Mouse (Mus musculus) small intestine, adult 2 months (tissue): ENCODE measurements around the gene Srek1ip1. TPM values are rescaled to one million over a fixed set of nuclear protein-coding genes. Genes with fewer than 3 reads are reported as not detected.

ENCODE experiments used
- H3K27ac ChIP-seq: fragments of 200-500 bp; 2 replicates; pipeline ENCODE4 v1.5.1; 2012; ENCODE audit warnings: low read depth, low read length, control low read depth, inconsistent platforms; ENCODE audit not compliant: insufficient read depth
- H3K27me3 ChIP-seq: fragments of 200-500 bp; 2 replicates; pipeline ENCODE4 v1.6.1; 2012; ENCODE audit warnings: mild to moderate bottlenecking, moderate library complexity, low read length, inconsistent platforms; ENCODE audit not compliant: control insufficient read depth, insufficient read depth
- H3K36me3 ChIP-seq: fragments of 200-500 bp; 2 replicates; pipeline ENCODE4 v1.6.1; 2012; ENCODE audit warnings: mild to moderate bottlenecking, low read length, control low read depth, inconsistent platforms; ENCODE audit not compliant: control insufficient read depth, insufficient read depth
- H3K4me1 ChIP-seq: fragments of 200-500 bp; 2 replicates; pipeline ENCODE4 v1.6.1; 2012; ENCODE audit warnings: low read length, inconsistent platforms, mixed read lengths; ENCODE audit not compliant: control insufficient read depth, insufficient read depth, insufficient read length
- H3K4me3 ChIP-seq: fragments of 200-500 bp; 2 replicates; pipeline ENCODE4 v1.5.1; 2012; ENCODE audit warnings: low read depth, mild to moderate bottlenecking, control low read depth, inconsistent platforms, low read length, moderate library complexity
- CTCF ChIP-seq: fragments of 200-500 bp; IDR thresholded peaks from 2 replicates; pipeline ENCODE4 v1.5.1; 2012; ENCODE audit warnings: low read depth, mild to moderate bottlenecking, control low read depth, inconsistent platforms, low read length, moderate library complexity, mixed read lengths; ENCODE audit not compliant: insufficient replicate concordance, insufficient read length; ENCODE audit errors: extremely low read depth
- POLR2A ChIP-seq: fragments of 200-500 bp; IDR thresholded peaks from 2 replicates; pipeline ENCODE4 v1.6.1; 2012; ENCODE audit warnings: low read depth, mild to moderate bottlenecking, control low read depth, inconsistent platforms, low read length, moderate library complexity
- WGBS: fragments of 180-500 bp; shearing (Covaris S2); methylation state at CpG from one replicate; pipeline ENCODE4 v1.1.7; 2018; 5-methylcytosine and 5-hydroxymethylcytosine counted together
- polyA plus RNA-seq: library from polyadenylated mRNA; depleted of rRNA; stranded (reverse); fragments of >200 nt; gene quantifications from 2 replicates; pipeline ENCODE4 v1.2.3, GENCODE M21; 2012; rRNA removed

The Srek1ip1 gene
- polyA plus RNA-seq, 1 experiment, result 4.0 TPM

DNA sequence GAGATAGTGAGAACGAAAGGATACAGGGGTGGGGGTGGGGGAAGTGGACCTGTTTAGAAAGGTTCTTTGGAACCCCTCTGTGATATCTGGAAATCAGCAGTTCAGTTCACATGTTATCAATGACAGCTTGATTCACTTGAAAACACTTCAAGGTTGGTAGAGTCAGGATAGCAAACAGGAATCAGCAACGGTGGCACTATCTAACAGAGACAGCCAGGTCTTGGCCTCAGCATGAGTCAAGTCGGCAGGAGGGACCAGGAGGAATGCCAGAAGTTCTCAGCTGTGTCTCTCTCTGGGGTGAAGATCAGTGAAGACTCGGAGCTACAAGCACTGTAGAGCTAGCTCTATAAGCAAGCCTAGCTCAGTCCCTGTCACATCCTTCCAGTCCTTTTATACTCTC lies 86.2 kb downstream of the Srek1ip1 start:
- H3K4me3 ChIP-seq, result no peak overlapping the region
- H3K36me3 ChIP-seq, result no peaks in the 10 kb centered on the region
- no peaks in the 10 kb centered on the region for H3K27me3 ChIP-seq
- WGBS, result 68% methylated on average over 4 of the region's 4 CpGs
- no peaks in the 10 kb centered on the region for H3K4me1 ChIP-seq
- no peak overlapping the region for H3K27ac ChIP-seq
- TF ChIP-seq CTCF (no peak), POLR2A (no peak)

DNA sequence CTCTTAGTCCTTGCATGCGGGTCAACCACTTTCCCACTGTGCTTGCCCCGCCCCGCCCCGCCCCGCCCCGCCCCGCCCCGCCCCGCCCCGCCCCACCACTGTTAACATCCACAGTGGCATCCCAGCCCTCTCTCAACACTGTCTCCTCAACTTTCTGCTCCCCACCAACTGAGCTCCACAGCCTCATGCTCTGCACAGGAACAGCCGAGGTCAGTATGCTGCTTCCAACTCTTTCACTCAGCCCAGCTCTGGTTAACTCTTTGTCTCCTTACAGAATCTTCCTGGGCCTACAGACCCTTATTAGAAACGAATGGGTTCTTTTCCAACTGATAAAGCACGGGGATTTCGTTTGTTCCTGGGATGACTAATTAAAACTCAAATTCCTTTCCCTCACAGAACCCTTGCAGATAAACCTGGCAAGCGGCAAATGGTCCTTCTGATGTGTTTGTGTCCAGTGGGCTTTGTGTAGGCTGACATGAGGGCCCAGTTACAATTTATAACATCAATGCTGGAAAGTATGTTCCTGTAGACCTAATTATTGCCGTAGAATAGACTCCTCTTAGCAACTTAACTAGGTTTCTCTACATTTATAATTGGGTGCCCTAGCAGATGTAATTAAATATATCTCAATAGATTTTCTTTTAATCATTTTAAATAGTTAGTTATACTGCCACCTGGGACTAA lies 91.4 kb downstream of the Srek1ip1 start:
- no peaks in the 10 kb centered on the region for H3K36me3 ChIP-seq
- TF ChIP-seq CTCF (no peak), POLR2A (no peak)
- 32% methylated on average over 16 of the region's 16 CpGs for WGBS
- no peaks in the 10 kb centered on the region for H3K27me3 ChIP-seq
- no peaks in the 10 kb centered on the region for H3K4me1 ChIP-seq
- no peak overlapping the region for H3K27ac ChIP-seq
- H3K4me3 ChIP-seq, result no peak overlapping the region

DNA sequence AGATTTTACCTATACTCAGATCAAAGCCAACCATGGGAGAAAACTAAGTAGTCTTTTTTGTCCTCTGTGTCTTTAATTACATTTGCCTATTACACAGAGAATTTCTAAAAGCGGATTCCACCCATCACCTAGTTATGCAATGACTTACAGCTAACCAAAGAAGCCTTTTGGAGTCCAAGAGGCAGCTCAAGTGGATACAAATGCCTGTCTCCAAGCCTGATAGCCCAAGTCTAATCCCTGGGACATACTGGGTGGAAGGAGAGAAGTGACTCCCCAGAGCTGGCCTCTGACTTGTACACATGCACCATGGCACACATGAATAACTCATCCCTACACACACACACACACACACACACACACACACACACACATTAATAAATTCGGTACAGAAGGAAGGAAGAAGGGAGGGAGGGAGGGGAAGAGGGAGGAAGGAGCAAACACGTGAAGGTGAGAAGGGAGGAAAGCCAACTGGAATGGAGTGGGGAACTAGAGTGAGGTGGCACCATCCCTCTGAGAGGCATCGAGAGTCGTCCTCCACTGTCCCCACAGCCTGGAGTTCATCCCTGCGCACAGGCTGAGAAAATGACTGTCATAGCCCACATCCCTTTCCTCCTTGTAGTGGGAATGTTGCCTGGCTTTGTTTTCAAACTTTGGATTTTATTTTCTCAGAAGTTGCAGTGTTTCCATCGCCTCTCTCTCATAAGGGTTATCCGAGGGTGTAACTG lies 94.2 kb downstream of the Srek1ip1 start:
- Histone ChIP-seq H3K4me1 (no peaks in the 10 kb centered on the region), H3K36me3 (no peaks in the 10 kb centered on the region), H3K4me3 (no peak overlapping the region), H3K27ac (no peak overlapping the region), H3K27me3 (no peaks in the 10 kb centered on the region)
- TF ChIP-seq CTCF, result no peak
- no peak for TF ChIP-seq POLR2A
- 67% methylated on average over 8 of the region's 8 CpGs for WGBS

Other genes starting within 250 kb of the Srek1ip1 start
- 0.37 and 0.42 TPM in 2 replicates for gene Cwc27, start 24.7 kb downstream of the Srek1ip1 start, polyA plus RNA-seq
- gene Shisal2b, start 71.4 kb downstream of the Srek1ip1 start, polyA plus RNA-seq, result 0.11 and 0.28 TPM in 2 replicates